Mouse (Mus musculus): ENCODE data around the gene Bcl9l.
A peak's percentile ranks its signal among the peaks of the same experiment; 100 is the strongest.

The Bcl9l gene

GRCm38 (mm10) chr9:44513610-44514009 is 31.0 kb downstream of the Bcl9l start:
- DNase-seq, result no peak

GRCm38 (mm10) chr9:44514147-44514546 is 31.5 kb downstream of the Bcl9l start:
- DNase-seq, result no peak

GRCm38 (mm10) chr9:44515131-44515751 is 32.6 kb downstream of the Bcl9l start:
- peak; percentile 79 for DNase-seq

- no peak for DNase-seq
Observed at GRCm38 (mm10) chr9:44515891-44516290, 33.3 kb downstream of the Bcl9l start.

- no peak for DNase-seq
Observed at GRCm38 (mm10) chr9:44517368-44517767, 34.7 kb downstream of the Bcl9l start.

- peak; percentile 54 for DNase-seq
Observed at GRCm38 (mm10) chr9:44518068-44518467, 35.4 kb downstream of the Bcl9l start.

- no peak for DNase-seq
Observed at GRCm38 (mm10) chr9:44521927-44522326, 39.3 kb downstream of the Bcl9l start.

- DNase-seq, result peak; percentile 41
Observed at GRCm38 (mm10) chr9:44523686-44524085, 41.1 kb downstream of the Bcl9l start.

- DNase-seq, result no peak
Observed at GRCm38 (mm10) chr9:44524235-44524826, 41.7 kb downstream of the Bcl9l start.

GRCm38 (mm10) chr9:44525001-44525400 is 42.4 kb downstream of the Bcl9l start:
- DNase-seq, result no peak

GRCm38 (mm10) chr9:44525589-44525988 is 43.0 kb downstream of the Bcl9l start:
- DNase-seq, result no peak

- DNase-seq, result no peak
Observed at GRCm38 (mm10) chr9:44526337-44527112, 43.9 kb downstream of the Bcl9l start.

GRCm38 (mm10) chr9:44528340-44528739 is 45.7 kb downstream of the Bcl9l start:
- peak; percentile 28 for DNase-seq

- no peak for DNase-seq
Observed at GRCm38 (mm10) chr9:44532991-44533580, 50.5 kb downstream of the Bcl9l start.

GRCm38 (mm10) chr9:44537625-44538301 is 55.1 kb downstream of the Bcl9l start:
- no peak for DNase-seq

GRCm38 (mm10) chr9:44539816-44540421 is 57.3 kb downstream of the Bcl9l start:
- peak; percentile 19 for DNase-seq

- DNase-seq, result no peak
Observed at GRCm38 (mm10) chr9:44540676-44541075, 58.1 kb downstream of the Bcl9l start.

GRCm38 (mm10) chr9:44542364-44542763 is 59.7 kb downstream of the Bcl9l start:
- no peak for DNase-seq

GRCm38 (mm10) chr9:44544986-44545385 is 62.4 kb downstream of the Bcl9l start:
- no peak for DNase-seq

- DNase-seq, result no peak
Observed at GRCm38 (mm10) chr9:44548412-44549152, 66.0 kb downstream of the Bcl9l start.

- no peak for DNase-seq
Observed at GRCm38 (mm10) chr9:44551138-44551537, 68.5 kb downstream of the Bcl9l start.

- peak; percentile 19 for DNase-seq
Observed at GRCm38 (mm10) chr9:44552161-44552560, 69.5 kb downstream of the Bcl9l start.

Measured in kidney, postnatal 14 days (tissue).